Mouse (Mus musculus) ES-E14 (cell line): ENCODE measurements at regions not wholly inside any gene's neighbourhood (a gene's known extent, or its start where the extent isn't known, plus 50 kb on each side); places are given as distances from the start of the nearest gene placed in this dataset.
A peak's percentile ranks its signal among the peaks of the same experiment; 100 is the strongest.

ENCODE experiments used
- DNase-seq: peaks from one replicate; pipeline ENCODE4 v3.0.0-alpha.2; 2013; ENCODE audit warnings: low read depth, low spot score
- H3K27ac ChIP-seq: 2 replicates; pipeline ENCODE4 v1.5.1; 2012; ENCODE audit warnings: low read depth, mild to moderate bottlenecking, low read length, moderate library complexity, mixed read lengths; ENCODE audit not compliant: poor library complexity, insufficient read depth, severe bottlenecking
- H3K36me3 ChIP-seq: 2 replicates; pipeline ENCODE4 v1.6.1; 2012; ENCODE audit warnings: mild to moderate bottlenecking, low read length, moderate library complexity, mixed read lengths; ENCODE audit not compliant: control insufficient read depth, poor library complexity, insufficient read depth, severe bottlenecking
- H3K4me1 ChIP-seq, 2 experiments: fragments of 150-350 bp in 1 of 2; sonication (generic) in 1 of 2; 2 replicates each; pipeline ENCODE4 v1.6.1; 2012; ENCODE audit warnings: low read length in 2 of 2, mild to moderate bottlenecking in 1 of 2, mixed read lengths in 1 of 2; ENCODE audit not compliant: control insufficient read depth in 2 of 2, insufficient read depth in 2 of 2, poor library complexity in 1 of 2
- H3K4me3 ChIP-seq, 2 experiments: fragments of 150-350 bp in 1 of 2; sonication (generic) in 1 of 2; 2 replicates each; pipeline ENCODE4 v1.5.1; 2012; ENCODE audit warnings: low read length in 2 of 2, low read depth in 1 of 2, mild to moderate bottlenecking in 1 of 2, mixed read lengths in 1 of 2; ENCODE audit not compliant: insufficient read depth in 1 of 2, poor library complexity in 1 of 2, severe bottlenecking in 1 of 2
- H3K9ac ChIP-seq: 2 replicates; pipeline ENCODE4 v1.6.1; 2012; ENCODE audit warnings: low read depth, mild to moderate bottlenecking, low read length, mixed read lengths; ENCODE audit not compliant: poor library complexity, insufficient read depth, severe bottlenecking
- H3K9me3 ChIP-seq: fragments of 150-350 bp; sonication (generic); 2 replicates; pipeline ENCODE4 v1.6.1; 2012; ENCODE audit warnings: low read depth, mild to moderate bottlenecking, low read length; ENCODE audit not compliant: control insufficient read depth, insufficient read depth
- CHD2 ChIP-seq: IDR thresholded peaks from 2 replicates; pipeline ENCODE4 v1.6.1; 2014; ENCODE audit warnings: mild to moderate bottlenecking, low read depth, low read length, inconsistent platforms
- HCFC1 ChIP-seq: IDR thresholded peaks from 2 replicates; pipeline ENCODE4 v1.6.1; 2012; ENCODE audit warnings: low read length, inconsistent platforms, borderline replicate concordance; ENCODE audit not compliant: insufficient read depth
- MAFK ChIP-seq: IDR thresholded peaks from 2 replicates; pipeline ENCODE4 v1.6.1; 2014; ENCODE audit warnings: mild to moderate bottlenecking, low read depth, low read length, inconsistent platforms; ENCODE audit not compliant: insufficient read depth
- ZC3H11A ChIP-seq: IDR thresholded peaks from 2 replicates; pipeline ENCODE4 v1.6.1; 2012; ENCODE audit warnings: low read depth, mild to moderate bottlenecking, inconsistent platforms, low read length, borderline replicate concordance
- ZNF384 ChIP-seq: IDR thresholded peaks from 2 replicates; pipeline ENCODE4 v1.6.1; 2012; ENCODE audit warnings: low read depth, low read length, inconsistent platforms
- in situ Hi-C, 2 experiments: fragments of 600-800 bp; cut with MboI; formaldehyde crosslinking; loops; one replicate each; pipeline ENCODE4 v1.15.1; 2025; ENCODE audit warnings: low sequenced_read_pairs in 2 of 2, inconsistent platforms in 1 of 2; ENCODE audit not compliant: unreplicated experiment in 2 of 2

- Histone ChIP-seq H3K27ac (no peak overlapping the region), H3K36me3 (no peaks in the 10 kb centered on the region), H3K9me3 (no peaks in the 10 kb centered on the region), H3K9ac (no peak overlapping the region), H3K4me1 (0 out of 4 replicates have a peak, but pooled peaks cover 0 to 2% of the 10 kb centered on the region in 2 experiments), H3K4me3 (no peak overlapping the region)
- DNase-seq: no peak
- TF ChIP-seq HCFC1 (no peak), ZC3H11A (no peak), MAFK (no peak)
- in situ Hi-C loops: no loop called here
Observed at GRCm38 (mm10) chr1:189575525-189576240, 112.2 kb downstream of the Cenpf start.

DNA sequence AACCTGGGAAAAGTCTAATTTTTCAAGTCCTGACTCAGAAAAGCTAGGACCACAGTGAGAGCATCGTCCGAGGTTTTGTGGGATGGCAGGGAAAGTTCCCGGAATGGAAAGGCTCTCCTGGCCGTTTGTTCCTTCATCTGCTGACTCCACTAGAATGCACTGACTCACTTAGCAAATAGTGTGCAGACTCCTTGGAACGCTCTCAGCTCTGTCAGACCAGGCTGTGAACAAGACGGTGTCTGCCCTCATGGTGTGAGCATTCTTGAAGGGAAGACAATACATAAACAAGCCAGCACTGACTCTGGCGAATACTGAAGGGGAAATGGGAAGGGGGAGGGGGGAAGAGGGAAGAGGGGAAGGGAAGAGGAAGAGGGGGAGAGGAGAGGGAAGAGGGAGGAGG lies 121.4 kb downstream of the Cenpf start:
- TF ChIP-seq HCFC1 (no peak), MAFK (no peak), ZNF384 (no peak), ZC3H11A (no peak), CHD2 (no peak)
- no peak overlapping the region for H3K9ac ChIP-seq
- no peak overlapping the region for H3K27ac ChIP-seq
- no peak overlapping the region for H3K4me3 ChIP-seq
- no peaks in the 10 kb centered on the region for H3K36me3 ChIP-seq
- DNase-seq: no peak
- H3K9me3 ChIP-seq: no peaks in the 10 kb centered on the region
- no peaks in the 10 kb centered on the region for H3K4me1 ChIP-seq
- in situ Hi-C loops: no loop called here

DNA sequence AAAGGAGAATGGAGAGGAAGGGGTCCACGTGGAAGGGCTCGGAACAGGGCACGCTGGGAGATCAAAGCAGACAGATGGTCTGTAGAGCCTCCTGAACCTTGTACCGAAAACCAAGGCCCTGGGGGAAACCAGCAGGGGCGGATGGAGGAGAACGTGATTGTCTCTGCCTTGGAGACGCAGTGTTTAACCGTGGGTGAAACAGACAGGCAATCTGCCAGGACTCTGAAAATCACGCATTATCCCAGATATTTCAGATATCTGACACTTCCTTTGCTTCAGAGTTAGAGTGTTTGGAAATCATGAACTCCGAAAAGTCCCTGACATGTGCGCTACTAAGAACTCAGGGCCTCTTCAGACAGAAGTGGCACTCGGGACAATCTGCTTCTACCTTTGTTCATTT lies 126.1 kb downstream of the Cenpf start:
- Histone ChIP-seq H3K36me3 (no peaks in the 10 kb centered on the region), H3K4me3 (no peak overlapping the region), H3K4me1 (no peaks in the 10 kb centered on the region; a peak in 1 of 4 replicates), H3K9ac (no peak overlapping the region), H3K9me3 (no peaks in the 10 kb centered on the region), H3K27ac (no peak overlapping the region)
- in situ Hi-C loops: no loop called here
- TF ChIP-seq MAFK (no peak), ZNF384 (no peak), CHD2 (no peak)
- DNase-seq: no peak

GRCm38 (mm10) chr1:189560576-189560975 lies 127.3 kb downstream of the Cenpf start:
- Histone ChIP-seq H3K4me1 (no peaks in the 10 kb centered on the region; a peak in 1 of 4 replicates), H3K9me3 (no peaks in the 10 kb centered on the region), H3K27ac (no peak overlapping the region), H3K9ac (no peak overlapping the region), H3K36me3 (no peaks in the 10 kb centered on the region), H3K4me3 (no peak overlapping the region)
- no peak for DNase-seq
- TF ChIP-seq MAFK (no peak), CHD2 (no peak), ZNF384 (no peak), HCFC1 (no peak), ZC3H11A (no peak)
- in situ Hi-C loops: no loop called here

DNA sequence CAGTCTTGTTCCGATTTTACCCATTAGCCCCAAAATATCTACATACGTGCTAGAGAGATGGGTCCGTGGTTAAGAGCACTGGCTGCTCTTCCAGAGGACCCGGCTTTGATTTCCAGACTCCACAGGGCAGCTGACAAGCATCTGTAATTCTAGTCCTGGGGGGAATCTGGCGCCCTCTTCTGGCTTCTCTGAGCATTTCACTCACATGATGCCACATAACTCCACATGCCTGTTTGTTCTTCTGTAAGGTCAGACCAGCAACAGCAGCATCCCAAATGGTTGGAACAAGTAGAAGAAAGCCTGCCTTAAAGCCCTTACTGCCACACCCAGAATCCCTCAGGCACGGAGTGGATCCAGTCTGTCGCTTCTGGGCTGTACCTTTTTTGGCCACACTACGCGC lies 137.0 kb downstream of the Cenpf start:
- no peaks in the 10 kb centered on the region for H3K9me3 ChIP-seq
- H3K27ac ChIP-seq: no peak overlapping the region
- H3K9ac ChIP-seq: no peak overlapping the region
- 0 out of 2 replicates have a peak, but pooled peaks have one; percentile 44 for TF ChIP-seq ZC3H11A
- no peak for TF ChIP-seq CHD2
- TF ChIP-seq HCFC1: no peak
- TF ChIP-seq MAFK: no peak
- no peak for TF ChIP-seq ZNF384
- H3K4me1 ChIP-seq: no peaks in the 10 kb centered on the region
- H3K36me3 ChIP-seq: no peaks in the 10 kb centered on the region
- in situ Hi-C loops: no loop called here
- DNase-seq: peak; percentile 62
- no peak overlapping the region for H3K4me3 ChIP-seq
